ENCODE assay signal across 28 mouse cellular contexts in the genomic region with DNA sequence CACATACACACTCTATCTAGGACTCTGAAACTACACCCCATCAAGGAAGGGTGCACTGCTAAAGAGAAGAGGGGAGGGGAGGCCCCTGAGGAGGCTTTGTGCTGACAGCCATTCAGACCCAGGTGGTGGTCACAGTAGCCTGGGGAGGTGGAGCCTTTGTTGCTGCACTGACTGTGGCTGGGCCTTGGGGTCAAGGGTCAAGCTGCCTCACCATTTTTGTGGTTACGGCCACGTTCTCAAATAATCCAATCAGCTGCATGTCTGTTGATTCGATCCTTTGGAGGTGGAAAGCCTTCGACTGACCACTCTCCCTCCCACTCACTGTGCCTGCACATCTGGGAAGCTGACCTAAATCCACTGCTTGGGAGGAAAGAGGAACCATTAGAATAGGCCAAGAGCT. TPM values are rescaled to one million over a fixed set of nuclear protein-coding genes. Genes with fewer than 3 reads are reported as not detected.
DNase-seq lines count a peak whose midpoint lies in the region; ATAC-seq and TF ChIP-seq lines count a peak whose summit lies in the region.
"Had no signal": no experiment of that assay in that cellular context is flagged by ENCODE, and none has a peak within 500 bp of the region (broad histone marks: within the 10 kb centered on the region; RNA-seq: fewer than 3 reads in every experiment).

No protein-coding gene starts in this region.

- no peaks in the 10 kb centered on the region for H3K36me3 ChIP-seq in hindbrain, embryonic 10.5 days
- no peaks in the 10 kb centered on the region for H3K36me3 ChIP-seq in hindbrain, embryonic 14.5 days (replicated peaks; ENCODE audit: control insufficient read depth, insufficient read depth)
- no peaks in the 10 kb centered on the region for H3K36me3 ChIP-seq in ES-Bruce4 (ENCODE audit: control insufficient read depth, insufficient read depth, low read length, poor library complexity, severe bottlenecking)
- H3K36me3 ChIP-seq in neural tube, embryonic 15.5 days: no peaks in the 10 kb centered on the region
- H3K36me3 ChIP-seq: embryonic facial prominence, embryonic 12.5 days; forebrain, embryonic 15.5 days; heart, embryonic 13.5 days; intestine, embryonic 15.5 days; limb, embryonic 12.5 days; liver, embryonic 15.5 days; midbrain, embryonic 15.5 days had no signal

- no peak overlapping the region for H3K4me2 ChIP-seq in hindbrain, embryonic 14.5 days (replicated peaks)
- no peak overlapping the region for H3K4me2 ChIP-seq in neural tube, embryonic 15.5 days
- H3K4me2 ChIP-seq: embryonic facial prominence, embryonic 12.5 days; forebrain, embryonic 15.5 days; heart, embryonic 13.5 days; intestine, embryonic 15.5 days; limb, embryonic 12.5 days; liver, embryonic 15.5 days; midbrain, embryonic 15.5 days had no signal

- H3K27me3 ChIP-seq in hindbrain, embryonic 10.5 days (ENCODE audit: insufficient read depth, poor library complexity, severe bottlenecking): peaks cover 2% of the 10 kb centered on the region; the same call in 1 of the 2 replicates
- H3K27me3 ChIP-seq in hindbrain, embryonic 14.5 days (ENCODE audit: control insufficient read depth, insufficient read depth, low read length): no peaks in the 10 kb centered on the region
- H3K27me3 ChIP-seq in ES-Bruce4 (ENCODE audit: control insufficient read depth, insufficient read depth, low read length, poor library complexity, severe bottlenecking): no peaks in the 10 kb centered on the region
- no peaks in the 10 kb centered on the region for H3K27me3 ChIP-seq in neural tube, embryonic 15.5 days (replicated peaks)
- H3K27me3 ChIP-seq: embryonic facial prominence, embryonic 12.5 days; forebrain, embryonic 15.5 days; heart, embryonic 13.5 days; intestine, embryonic 15.5 days; limb, embryonic 12.5 days; midbrain, embryonic 15.5 days had no signal

- peak; percentile 46; the same call in 1 of the 2 replicates for TF ChIP-seq EP300 in ES-Bruce4 (IDR thresholded peaks at IDR 0.05; ENCODE audit: insufficient read depth, low read depth, low read length)

- 13% methylated on average over 4 of the region's 4 CpGs for WGBS in hindbrain, embryonic 10.5 days
- WGBS in hindbrain, embryonic 14.5 days: 16% methylated on average over 4 of the region's 4 CpGs
- 31% methylated on average over 4 of the region's 4 CpGs for whole genome bisulfite sequencing in neural tube, embryonic 15.5 days

- no peak overlapping the region for H3K9ac ChIP-seq in hindbrain, embryonic 14.5 days
- H3K9ac ChIP-seq in ES-Bruce4 (ENCODE audit: low read depth, poor library complexity, severe bottlenecking): no peak overlapping the region
- no peak overlapping the region for H3K9ac ChIP-seq in neural tube, embryonic 15.5 days (replicated peaks)
- H3K9ac ChIP-seq: embryonic facial prominence, embryonic 12.5 days; forebrain, embryonic 15.5 days; heart, embryonic 13.5 days; intestine, embryonic 15.5 days; limb, embryonic 12.5 days; liver, embryonic 15.5 days; midbrain, embryonic 15.5 days had no signal

- intact Hi-C loops in gastrocnemius, postnatal 36 days (cut with DNase I): no loop called here

- no peak overlapping the region for H3K4me3 ChIP-seq in hindbrain, embryonic 10.5 days
- H3K4me3 ChIP-seq in hindbrain, embryonic 14.5 days (replicated peaks; ENCODE audit: low read length): no peak overlapping the region
- no peak overlapping the region for H3K4me3 ChIP-seq in ES-Bruce4 (ENCODE audit: low read depth, low read length)
- no peak overlapping the region for H3K4me3 ChIP-seq in neural tube, embryonic 15.5 days (replicated peaks)
- H3K4me3 ChIP-seq: embryonic facial prominence, embryonic 12.5 days; forebrain, embryonic 15.5 days; gastrocnemius, adult 2 months; heart, embryonic 13.5 days; intestine, embryonic 15.5 days; left cerebral cortex, adult 2 months; limb, embryonic 12.5 days; liver, embryonic 15.5 days; megakaryocyte, embryonic 14.5 days; midbrain, embryonic 15.5 days had no signal

- no peaks in the 10 kb centered on the region for H3K9me3 ChIP-seq in hindbrain, embryonic 10.5 days
- no peaks in the 10 kb centered on the region for H3K9me3 ChIP-seq in hindbrain, embryonic 14.5 days (ENCODE audit: control insufficient read depth, low read length)
- H3K9me3 ChIP-seq in ES-Bruce4 (replicated peaks; ENCODE audit: control insufficient read depth, insufficient read depth, low read length, poor library complexity, severe bottlenecking): no peaks in the 10 kb centered on the region
- no peaks in the 10 kb centered on the region for H3K9me3 ChIP-seq in neural tube, embryonic 15.5 days (replicated peaks)
- H3K9me3 ChIP-seq: embryonic facial prominence, embryonic 12.5 days; forebrain, embryonic 15.5 days; heart, embryonic 13.5 days; intestine, embryonic 15.5 days; limb, embryonic 12.5 days; liver, embryonic 15.5 days; megakaryocyte, embryonic 14.5 days; midbrain, embryonic 15.5 days had no signal

- peak overlapping the region; percentile 63 for H3K27ac ChIP-seq in hindbrain, embryonic 10.5 days
- H3K27ac ChIP-seq in hindbrain, embryonic 14.5 days: no peak overlapping the region
- no peak overlapping the region for H3K27ac ChIP-seq in ES-Bruce4 (ENCODE audit: insufficient read depth, low read length)
- H3K27ac ChIP-seq in neural tube, embryonic 15.5 days (replicated peaks): no peak overlapping the region
- H3K27ac ChIP-seq: embryonic facial prominence, embryonic 12.5 days; forebrain, embryonic 15.5 days; gastrocnemius, adult 2 months; heart, embryonic 13.5 days; hindbrain, postnatal 0 days; intestine, embryonic 15.5 days; left cerebral cortex, adult 2 months; limb, embryonic 12.5 days; liver, embryonic 15.5 days; midbrain, embryonic 15.5 days had no signal

- DNase-seq in hindbrain, embryonic 10.5 days (ENCODE audit: low spot score): peak; percentile 60
- no peak for DNase-seq in hindbrain, embryonic 14.5 days (ENCODE audit: low spot score)
- peak; percentile 62 for DNase-seq in embryo, embryonic 10.5 days (ENCODE audit: low spot score)
- peak; percentile 34 for DNase-seq in retina, postnatal 1 day
- DNase-seq in gastrocnemius, postnatal 36 days: no peak
- DNase-seq in heart, adult 18-20 months: no peak
- DNase-seq: adrenal gland, postnatal 14 days; cerebellum, adult 11 months; cerebellum, adult 9-11 months; gastrocnemius, adult 2 months; heart, postnatal 10 days; kidney, adult 8-10 months; kidney, postnatal 10 days; lung, postnatal 4 days had no signal

- H3K4me1 ChIP-seq in hindbrain, embryonic 10.5 days (replicated peaks): peaks cover 43% of the 10 kb centered on the region
- 0 out of 2 replicates have a peak, but pooled peaks cover 6% of the 10 kb centered on the region for H3K4me1 ChIP-seq in hindbrain, embryonic 14.5 days (replicated peaks; ENCODE audit: control insufficient read depth, insufficient read depth, low read length)
- peaks cover 6% of the 10 kb centered on the region for H3K4me1 ChIP-seq in ES-Bruce4 (ENCODE audit: control insufficient read depth, insufficient read depth, low read length)
- H3K4me1 ChIP-seq in neural tube, embryonic 15.5 days: peaks cover 17% of the 10 kb centered on the region
- H3K4me1 ChIP-seq: intestine, embryonic 15.5 days; liver, embryonic 15.5 days had no signal

- no peak for TF ChIP-seq CTCF in ES-Bruce4 (IDR thresholded peaks at IDR 0.05; ENCODE audit: low read depth, low read length)

- no peak for ATAC-seq in hindbrain, embryonic 14.5 days (ENCODE audit: low FRiP score)
- no peak for ATAC-seq in neural tube, embryonic 15.5 days (ENCODE audit: low FRiP score)
- ATAC-seq: CD4-positive, CD25-positive, alpha-beta regulatory T cell, adult 4 months; forebrain, embryonic 15.5 days; hindbrain, postnatal 0 days; intestine, embryonic 15.5 days; midbrain, embryonic 15.5 days had no signal

- TF ChIP-seq POLR2A in ES-Bruce4 (IDR thresholded peaks at IDR 0.05; ENCODE audit: insufficient read depth, low read length): no peak

RNA-seq across cellular contexts. Expression of a gene that starts 42.4 kb away (rescaled TPM):
- polyA plus RNA-seq in hindbrain, embryonic 10.5 days (2016; fragmentation: Nextera tagmentation; extraction: Ambion mirVana): 3.0 and 5.6 TPM in 2 replicates
- 38.1 and 42.8 TPM in 2 replicates for polyA plus RNA-seq in hindbrain, embryonic 14.5 days (2014; fragmentation: Nextera tagmentation; extraction: Ambion mirVana)
- polyA plus RNA-seq in ES-Bruce4 (2011; ENCODE audit: insufficient read depth, insufficient read length, low read depth, missing spikeins): 1.8 and 4.4 TPM in 2 replicates
- not detected for total RNA-seq in gastrocnemius, postnatal 36 days (2021)
- polyA plus RNA-seq in neural tube, embryonic 15.5 days (2015; fragmentation: Nextera tagmentation; extraction: Ambion mirVana): 56.0 and 61.2 TPM in 2 replicates
- 1 to 10 TPM; 3.9 to 5.0 TPM for total RNA-seq in heart, adult 18-20 months (2021)
- total RNA-seq: gastrocnemius, adult 2 months; liver, adult 2 months had no signal
- polyA plus RNA-seq: liver, adult 2 months had no signal

Comparison
In these comparisons a context has a peak if more than half of its experiments do, and no peak if none do; other contexts are left out.
1. DNase-seq: peak in hindbrain, embryonic 10.5 days (single experiment), embryo, embryonic 10.5 days (single experiment) and retina, postnatal 1 day (single experiment); none in hindbrain, embryonic 14.5 days (single experiment), gastrocnemius, postnatal 36 days (0 of 2) and heart, adult 18-20 months (0 of 2).